Mouse (Mus musculus): Measurements from ENCODE around the gene Shisa2. TPM values are rescaled to one million over a fixed set of nuclear protein-coding genes. Genes with fewer than 3 reads are reported as not detected.

The Shisa2 gene
- polyA plus RNA-seq, 1 experiment from 2014 or later, result 5.2 TPM

- ATAC-seq (replicated peaks; ENCODE audit: low FRiP score) (no peak), DNase-seq (ENCODE audit: low spot score) (no peak)
These were observed 14.0 kb downstream of the Shisa2 start for GRCm38 (mm10) chr14:59638906-59639703.

GRCm38 (mm10) chr14:59641856-59642255, 16.7 kb downstream of the Shisa2 start:
- Histone ChIP-seq H3K9me3 (ENCODE audit: control insufficient read depth, low read length) (no peaks in the 10 kb centered on the region), H3K9ac (ENCODE audit: low read depth, low read length) (no peak overlapping the region), H3K4me1 (replicated peaks; ENCODE audit: control insufficient read depth, insufficient read depth, low read length) (peaks cover 4% of the 10 kb centered on the region), H3K27ac (ENCODE audit: low read depth, low read length) (no peak overlapping the region), H3K36me3 (ENCODE audit: control insufficient read depth, insufficient read depth, low read length) (no peaks in the 10 kb centered on the region), H3K4me2 (no peak overlapping the region), H3K4me3 (ENCODE audit: low read depth, low read length) (no peak overlapping the region), H3K27me3 (replicated peaks; ENCODE audit: control insufficient read depth, insufficient read depth, low read length) (no peaks in the 10 kb centered on the region)
- DNase-seq (ENCODE audit: low spot score) (no peak), ATAC-seq (replicated peaks; ENCODE audit: low FRiP score) (no peak)
- 54% methylated on average over 5 of the region's 5 CpGs for WGBS

More at GRCm38 (mm10) chr14:59638906-59639703, 14.0 kb downstream of the Shisa2 start:
- 59% methylated on average over 7 of the region's 7 CpGs for WGBS
- Histone ChIP-seq H3K27ac (ENCODE audit: low read depth, low read length) (no peak overlapping the region), H3K27me3 (replicated peaks; ENCODE audit: control insufficient read depth, insufficient read depth, low read length) (no peaks in the 10 kb centered on the region), H3K36me3 (ENCODE audit: control insufficient read depth, insufficient read depth, low read length) (no peaks in the 10 kb centered on the region), H3K4me2 (no peak overlapping the region), H3K4me1 (replicated peaks; ENCODE audit: control insufficient read depth, insufficient read depth, low read length) (peaks cover 2% of the 10 kb centered on the region; the same call in 1 of the 2 replicates), H3K9me3 (ENCODE audit: control insufficient read depth, low read length) (no peaks in the 10 kb centered on the region), H3K9ac (ENCODE audit: low read depth, low read length) (no peak overlapping the region), H3K4me3 (ENCODE audit: low read depth, low read length) (no peak overlapping the region)

- no peaks in the 10 kb centered on the region for H3K9me3 ChIP-seq (ENCODE audit: control insufficient read depth, low read length)
- no peak overlapping the region for H3K4me2 ChIP-seq
- ATAC-seq (replicated peaks; ENCODE audit: low FRiP score), result no peak
- 33% methylated on average over 12 of the region's 12 CpGs for WGBS
- H3K4me3 ChIP-seq (ENCODE audit: low read depth, low read length), result no peak overlapping the region
- H3K36me3 ChIP-seq (ENCODE audit: control insufficient read depth, insufficient read depth, low read length), result no peaks in the 10 kb centered on the region
- H3K4me1 ChIP-seq (replicated peaks; ENCODE audit: control insufficient read depth, insufficient read depth, low read length), result peaks cover 4% of the 10 kb centered on the region
- H3K27ac ChIP-seq (ENCODE audit: low read depth, low read length), result no peak overlapping the region
- no peak overlapping the region for H3K9ac ChIP-seq (ENCODE audit: low read depth, low read length)
- no peaks in the 10 kb centered on the region for H3K27me3 ChIP-seq (replicated peaks; ENCODE audit: control insufficient read depth, insufficient read depth, low read length)
- DNase-seq (ENCODE audit: low spot score), result no peak
These were observed 18.5 kb downstream of the Shisa2 start for GRCm38 (mm10) chr14:59643582-59643981.

GRCm38 (mm10) chr14:59644166-59644565, 19.1 kb downstream of the Shisa2 start:
- DNase-seq (ENCODE audit: low spot score), result no peak
- Histone ChIP-seq H3K9ac (ENCODE audit: low read depth, low read length) (no peak overlapping the region), H3K4me2 (no peak overlapping the region), H3K27me3 (replicated peaks; ENCODE audit: control insufficient read depth, insufficient read depth, low read length) (no peaks in the 10 kb centered on the region), H3K4me3 (ENCODE audit: low read depth, low read length) (no peak overlapping the region), H3K27ac (ENCODE audit: low read depth, low read length) (no peak overlapping the region), H3K9me3 (ENCODE audit: control insufficient read depth, low read length) (no peaks in the 10 kb centered on the region), H3K36me3 (ENCODE audit: control insufficient read depth, insufficient read depth, low read length) (no peaks in the 10 kb centered on the region), H3K4me1 (replicated peaks; ENCODE audit: control insufficient read depth, insufficient read depth, low read length) (peaks cover 4% of the 10 kb centered on the region)
- no peak for ATAC-seq (replicated peaks; ENCODE audit: low FRiP score)
- 88% methylated on average over 1 of the region's 1 CpGs for WGBS

GRCm38 (mm10) chr14:59644896-59645295, 19.8 kb downstream of the Shisa2 start:
- Histone ChIP-seq H3K4me1 (replicated peaks; ENCODE audit: control insufficient read depth, insufficient read depth, low read length) (peaks cover 4% of the 10 kb centered on the region), H3K4me3 (ENCODE audit: low read depth, low read length) (no peak overlapping the region), H3K4me2 (no peak overlapping the region), H3K9me3 (ENCODE audit: control insufficient read depth, low read length) (no peaks in the 10 kb centered on the region), H3K27me3 (replicated peaks; ENCODE audit: control insufficient read depth, insufficient read depth, low read length) (no peaks in the 10 kb centered on the region), H3K36me3 (ENCODE audit: control insufficient read depth, insufficient read depth, low read length) (no peaks in the 10 kb centered on the region), H3K27ac (ENCODE audit: low read depth, low read length) (no peak overlapping the region), H3K9ac (ENCODE audit: low read depth, low read length) (no peak overlapping the region)
- ATAC-seq (replicated peaks; ENCODE audit: low FRiP score) (no peak), DNase-seq (ENCODE audit: low spot score) (no peak)
- WGBS, result 53% methylated on average over 3 of the region's 3 CpGs

- Histone ChIP-seq H3K4me2 (no peak overlapping the region), H3K9ac (ENCODE audit: low read depth, low read length) (no peak overlapping the region), H3K27me3 (replicated peaks; ENCODE audit: control insufficient read depth, insufficient read depth, low read length) (no peaks in the 10 kb centered on the region), H3K9me3 (ENCODE audit: control insufficient read depth, low read length) (no peaks in the 10 kb centered on the region), H3K27ac (ENCODE audit: low read depth, low read length) (no peak overlapping the region), H3K36me3 (ENCODE audit: control insufficient read depth, insufficient read depth, low read length) (no peaks in the 10 kb centered on the region), H3K4me3 (ENCODE audit: low read depth, low read length) (no peak overlapping the region), H3K4me1 (replicated peaks; ENCODE audit: control insufficient read depth, insufficient read depth, low read length) (peaks cover 4% of the 10 kb centered on the region)
- DNase-seq (ENCODE audit: low spot score) (no peak), ATAC-seq (replicated peaks; ENCODE audit: low FRiP score) (no peak)
- WGBS, result 65% methylated on average over 16 of the region's 16 CpGs
These were observed 22.0 kb downstream of the Shisa2 start for GRCm38 (mm10) chr14:59646826-59647697.

GRCm38 (mm10) chr14:59648611-59649010, 23.5 kb downstream of the Shisa2 start:
- WGBS, result 86% methylated on average over 10 of the region's 10 CpGs
- no peak overlapping the region for H3K27ac ChIP-seq (ENCODE audit: low read depth, low read length)
- H3K4me2 ChIP-seq, result no peak overlapping the region
- H3K4me1 ChIP-seq (replicated peaks; ENCODE audit: control insufficient read depth, insufficient read depth, low read length), result peaks cover 4% of the 10 kb centered on the region
- H3K36me3 ChIP-seq (ENCODE audit: control insufficient read depth, insufficient read depth, low read length), result no peaks in the 10 kb centered on the region
- no peaks in the 10 kb centered on the region for H3K27me3 ChIP-seq (replicated peaks; ENCODE audit: control insufficient read depth, insufficient read depth, low read length)
- no peak for DNase-seq (ENCODE audit: low spot score)
- no peak overlapping the region for H3K4me3 ChIP-seq (ENCODE audit: low read depth, low read length)
- ATAC-seq (replicated peaks; ENCODE audit: low FRiP score), result no peak
- no peak overlapping the region for H3K9ac ChIP-seq (ENCODE audit: low read depth, low read length)
- no peaks in the 10 kb centered on the region for H3K9me3 ChIP-seq (ENCODE audit: control insufficient read depth, low read length)

- no peak overlapping the region for H3K27ac ChIP-seq (ENCODE audit: low read depth, low read length)
- H3K9ac ChIP-seq (ENCODE audit: low read depth, low read length), result no peak overlapping the region
- DNase-seq (ENCODE audit: low spot score) (no peak), ATAC-seq (replicated peaks; ENCODE audit: low FRiP score) (no peak)
- no peak overlapping the region for H3K4me3 ChIP-seq (ENCODE audit: low read depth, low read length)
- no peaks in the 10 kb centered on the region for H3K9me3 ChIP-seq (ENCODE audit: control insufficient read depth, low read length)
- H3K4me1 ChIP-seq (replicated peaks; ENCODE audit: control insufficient read depth, insufficient read depth, low read length), result no peaks in the 10 kb centered on the region; the same call in 1 of the 2 replicates
- H3K36me3 ChIP-seq (ENCODE audit: control insufficient read depth, insufficient read depth, low read length), result no peaks in the 10 kb centered on the region
- H3K27me3 ChIP-seq (replicated peaks; ENCODE audit: control insufficient read depth, insufficient read depth, low read length), result no peaks in the 10 kb centered on the region
- WGBS, result 74% methylated on average over 6 of the region's 6 CpGs
- no peak overlapping the region for H3K4me2 ChIP-seq
These were observed 24.2 kb downstream of the Shisa2 start for GRCm38 (mm10) chr14:59649337-59649736.
